Mouse (Mus musculus) monocyte, adult 59 days (primary cell): ENCODE data around the gene Vmn1r93. TPM values are rescaled to one million over a fixed set of nuclear protein-coding genes. Genes with fewer than 3 reads are reported as not detected.

Source experiments
- total RNA-seq, 2 experiments: library from RNA; stranded (reverse); gene quantifications; one replicate each; pipeline ENCODE4 v1.2.4; 2023

Vmn1r93 gene
- total RNA-seq = not detected

GRCm38 (mm10) chr7:20138988-20139387 lies at the start of gene Vmn1r93:
Vmn1r93 (minus strand) TSS chr7:20139088.

GRCm38 (mm10) chr7:20168277-20168676 lies 29.4 kb upstream of the Vmn1r93 start, which contains the start of gene Vmn1r94:
Vmn1r94 (minus strand) TSS chr7:20168377.

GRCm38 (mm10) chr7:20122479-20122878 lies 16.4 kb downstream of the Vmn1r93 start, which contains the start of gene Gm16442:
Gm16442 (minus strand) TSS chr7:20122579.

GRCm38 (mm10) chr7:20099380-20099779 lies 39.5 kb downstream of the Vmn1r93 start, which contains the start of gene Vmn1r91:
Vmn1r91 (plus strand) TSS chr7:20099680.

Other genes starting within 250 kb of the Vmn1r93 start
- 10 to 100 TPM; 22.2 to 29.1 TPM for gene Pvr, start 217.9 kb downstream of the Vmn1r93 start, total RNA-seq
- not detected for gene Igsf23, start 188.3 kb downstream of the Vmn1r93 start, total RNA-seq
- not detected for gene Ceacam20, start 173.7 kb downstream of the Vmn1r93 start, total RNA-seq
- gene Nlrp9b, start 147.6 kb downstream of the Vmn1r93 start, total RNA-seq = not detected
- not detected for gene Vmn1r91, start 39.4 kb downstream of the Vmn1r93 start, total RNA-seq
- gene Gm16442, start 16.5 kb downstream of the Vmn1r93 start, total RNA-seq = not detected
- gene Vmn1r94, start 29.3 kb upstream of the Vmn1r93 start, total RNA-seq = not detected
- gene Vmn1r95, start 54.6 kb upstream of the Vmn1r93 start, total RNA-seq = not detected
- not detected for gene Gm6164, start 66.5 kb upstream of the Vmn1r93 start, total RNA-seq
- gene Gm4498, start 94.7 kb upstream of the Vmn1r93 start, total RNA-seq = not detected
- not detected for gene Gm5890, start 123.7 kb upstream of the Vmn1r93 start, total RNA-seq
- gene Gm4133, start 195.0 kb upstream of the Vmn1r93 start, total RNA-seq = not detected
- gene Gm5728, start 236.3 kb upstream of the Vmn1r93 start, total RNA-seq = not detected